Mouse (Mus musculus): ENCODE measurements around the gene Slc35e2. TPM values are rescaled to one million over a fixed set of nuclear protein-coding genes. Genes with fewer than 3 reads are reported as not detected.

Slc35e2 gene
- total and polyA plus RNA-seq, 3 experiments: 2.3 to 34.4 (median 23.3) TPM

GRCm38 (mm10) chr4:155561661-155562442 is 39.4 kb upstream of the Slc35e2 start, which contains the start of gene Nadk:
Gene Nadk (plus strand): TSS chr4:155562378.
- Histone ChIP-seq H3K36me3 (replicated peaks) (peaks cover 60% of the 10 kb centered on the region), H3K9me3 (replicated peaks) (no peaks in the 10 kb centered on the region), H3K4me3 (ENCODE audit: low read depth, low read length) (peak within 1 kb of the TSS; percentile 71), H3K4me1 (ENCODE audit: insufficient read depth, low read depth, low read length) (peaks cover 66% of the 10 kb centered on the region), H3K27me3 (ENCODE audit: insufficient read depth, low read length) (no peaks in the 10 kb centered on the region)
- DNase-seq (ENCODE audit: low spot score) (no peak), ATAC-seq (ENCODE audit: extremely low read depth, insufficient number of reproducible peaks, low FRiP score, poor library complexity, severe bottlenecking) (no peak)
- TF ChIP-seq GATA1 (IDR thresholded peaks at IDR 0.05; ENCODE audit: borderline replicate concordance, low read length) (no peak), TAL1 (conservative IDR thresholded peaks at IDR 0.05; ENCODE audit: low read depth, low read length) (no peak)

DNA sequence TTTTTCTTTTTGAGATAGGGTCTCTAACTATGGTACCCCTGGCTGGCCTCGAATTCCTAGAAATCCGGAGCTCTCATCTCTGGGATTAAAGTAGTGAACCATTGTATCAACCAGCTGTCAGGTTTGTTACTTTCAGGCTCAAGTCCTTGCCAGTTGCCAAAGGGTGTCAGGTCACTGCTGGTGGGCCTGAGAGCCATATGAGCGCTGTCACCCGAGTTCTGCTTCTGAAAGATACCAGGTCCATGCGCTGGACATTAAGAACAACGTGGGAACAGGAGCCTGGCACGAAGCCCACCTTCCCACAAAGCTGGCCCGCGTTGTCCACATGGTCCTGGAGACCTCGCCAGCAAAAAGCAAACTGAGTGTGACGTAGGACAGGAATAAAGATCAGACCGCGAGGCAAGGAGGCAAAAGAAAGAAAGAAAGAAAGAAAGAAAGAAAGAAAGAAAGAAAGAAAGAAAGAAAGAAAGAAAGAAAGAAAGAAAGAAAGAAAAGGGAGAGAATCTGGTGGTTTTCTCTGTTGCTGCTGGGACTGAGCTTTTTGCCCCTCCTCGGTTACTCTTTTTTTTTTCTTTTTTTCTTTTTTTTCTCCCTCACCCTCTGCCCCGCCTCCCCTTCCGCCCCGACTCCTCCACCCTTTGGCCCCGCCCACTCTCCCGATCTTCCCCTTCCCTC is 38.4 kb upstream of the Slc35e2 start:
- ATAC-seq (ENCODE audit: extremely low read depth, insufficient number of reproducible peaks, low FRiP score, poor library complexity, severe bottlenecking): no peak
- Histone ChIP-seq H3K9me3 (replicated peaks) (no peaks in the 10 kb centered on the region), H3K4me1 (ENCODE audit: insufficient read depth, low read depth, low read length) (peaks cover 70% of the 10 kb centered on the region), H3K4me3 (ENCODE audit: low read depth, low read length) (peak overlapping the region; percentile 71), H3K36me3 (replicated peaks) (peaks cover 60% of the 10 kb centered on the region), H3K27me3 (ENCODE audit: insufficient read depth, low read length) (no peaks in the 10 kb centered on the region)
- no peak for TF ChIP-seq TAL1 (conservative IDR thresholded peaks at IDR 0.05; ENCODE audit: low read depth, low read length)
- no peak for TF ChIP-seq GATA2 (IDR thresholded peaks at IDR 0.05; ENCODE audit: borderline replicate concordance, low read depth, low read length)
- TF ChIP-seq CTCF (IDR thresholded peaks at IDR 0.05; ENCODE audit: low read depth, low read length): no peak
- TF ChIP-seq GATA1 (IDR thresholded peaks at IDR 0.05; ENCODE audit: borderline replicate concordance, low read length): no peak
- no peak for TF ChIP-seq POLR2AphosphoS5 (IDR thresholded peaks at IDR 0.05; ENCODE audit: insufficient replicate concordance, low read depth, low read length)
- DNase-seq (ENCODE audit: low spot score): no peak

DNA sequence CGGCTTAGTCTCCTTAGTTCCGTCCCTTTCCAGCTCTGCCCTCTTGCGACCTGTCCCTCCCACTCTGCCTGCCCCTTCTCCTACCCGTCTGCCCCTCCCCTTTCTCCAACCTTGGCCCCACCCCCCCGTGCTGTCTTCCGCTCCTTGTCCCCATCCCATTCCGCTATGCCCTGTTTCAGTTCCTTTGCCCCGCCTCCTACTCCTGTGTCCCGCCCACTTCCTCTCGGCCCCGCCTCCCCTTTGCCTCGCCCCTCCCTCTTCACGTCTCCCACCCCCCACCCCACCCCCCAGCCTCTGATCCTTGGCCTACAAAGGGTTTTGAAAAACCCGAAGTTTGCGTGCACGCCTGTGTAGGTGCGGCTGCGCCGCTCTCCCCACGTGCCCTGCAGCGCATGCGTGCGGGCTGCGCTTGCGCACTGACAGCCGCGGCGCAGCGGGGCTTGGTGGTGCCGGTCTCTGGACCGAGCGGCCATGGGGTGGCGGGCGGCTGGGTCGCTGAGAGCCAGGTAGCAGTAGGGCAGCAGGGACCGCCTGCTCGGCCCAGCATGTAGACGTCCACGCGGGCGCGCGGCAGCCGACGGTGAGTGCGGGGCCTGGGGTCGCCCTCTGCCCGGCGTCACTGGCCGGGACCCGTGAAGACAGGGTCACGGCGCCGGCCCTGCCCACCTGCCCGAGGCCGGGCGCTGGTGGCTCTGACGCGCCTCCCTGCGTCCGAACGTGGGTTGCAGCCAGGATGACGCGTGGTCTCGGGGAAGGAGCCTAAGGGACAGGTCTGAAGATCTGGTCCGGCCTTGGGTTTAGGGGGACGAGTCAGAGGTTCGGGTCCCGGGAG is 37.6 kb upstream of the Slc35e2 start:
- H3K4me1 ChIP-seq (ENCODE audit: insufficient read depth, low read depth, low read length): peaks cover 68% of the 10 kb centered on the region

DNA sequence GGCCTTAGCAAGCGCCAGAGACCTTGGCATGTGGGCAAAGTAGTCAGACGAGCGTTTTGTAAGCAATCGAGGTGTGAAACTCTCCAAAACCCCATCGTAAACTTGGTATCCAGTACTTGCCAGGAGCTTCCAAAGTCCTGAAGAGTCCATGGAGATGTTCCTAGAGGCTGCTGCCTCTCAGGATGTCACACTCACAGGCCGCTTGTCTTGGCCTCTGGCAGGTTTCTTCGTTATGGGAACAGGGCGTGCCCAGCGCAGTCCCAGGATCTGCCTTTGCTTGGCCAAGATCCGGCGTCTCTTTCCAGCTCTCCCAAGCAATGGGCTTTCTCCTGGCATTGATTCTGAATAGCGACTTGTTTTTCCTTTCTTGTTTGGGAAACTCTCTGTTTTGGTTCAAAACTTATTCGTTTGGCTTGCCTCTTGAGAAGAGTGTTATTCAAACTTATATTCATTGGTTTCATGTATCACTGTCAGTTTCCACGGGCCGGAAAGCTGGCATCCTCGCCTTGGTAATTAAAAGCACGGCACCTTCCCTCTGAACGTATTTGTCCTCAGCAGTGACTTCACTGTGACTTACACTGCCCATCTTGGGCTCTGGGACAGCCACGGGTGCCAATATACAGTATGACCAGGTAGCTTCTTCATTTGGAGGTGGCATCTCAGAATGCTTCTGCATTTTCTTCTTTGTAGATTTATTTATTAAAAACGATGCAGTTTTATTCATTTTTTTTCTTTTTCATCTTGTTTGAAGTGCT is 36.7 kb upstream of the Slc35e2 start:
- DNase-seq (ENCODE audit: low spot score) (no peak), ATAC-seq (ENCODE audit: extremely low read depth, insufficient number of reproducible peaks, low FRiP score, poor library complexity, severe bottlenecking) (no peak)
- Histone ChIP-seq H3K9me3 (replicated peaks) (no peaks in the 10 kb centered on the region), H3K27me3 (ENCODE audit: insufficient read depth, low read length) (no peaks in the 10 kb centered on the region), H3K4me3 (ENCODE audit: low read depth, low read length) (peak overlapping the region; percentile 92), H3K4me1 (ENCODE audit: insufficient read depth, low read depth, low read length) (peaks cover 59% of the 10 kb centered on the region), H3K36me3 (replicated peaks) (peaks cover 52% of the 10 kb centered on the region)
- TF ChIP-seq TAL1 (conservative IDR thresholded peaks at IDR 0.05; ENCODE audit: low read depth, low read length): no peak
- TF ChIP-seq POLR2AphosphoS5 (IDR thresholded peaks at IDR 0.05; ENCODE audit: insufficient replicate concordance, low read depth, low read length): no peak
- no peak for TF ChIP-seq CTCF (IDR thresholded peaks at IDR 0.05; ENCODE audit: low read depth, low read length)
- TF ChIP-seq GATA2 (IDR thresholded peaks at IDR 0.05; ENCODE audit: borderline replicate concordance, low read depth, low read length): no peak
- TF ChIP-seq GATA1 (IDR thresholded peaks at IDR 0.05; ENCODE audit: borderline replicate concordance, low read length): no peak

More for the DNA sequence above, 37.6 kb upstream of the Slc35e2 start:
- Histone ChIP-seq H3K36me3 (replicated peaks) (peaks cover 54% of the 10 kb centered on the region), H3K9me3 (replicated peaks) (no peaks in the 10 kb centered on the region), H3K27me3 (ENCODE audit: insufficient read depth, low read length) (no peaks in the 10 kb centered on the region), H3K4me3 (ENCODE audit: low read depth, low read length) (peak overlapping the region; percentile 92)
- ATAC-seq (ENCODE audit: extremely low read depth, insufficient number of reproducible peaks, low FRiP score, poor library complexity, severe bottlenecking): peak; percentile 92
- DNase-seq (ENCODE audit: low spot score): peak; percentile 80
- no peak for TF ChIP-seq GATA2 (IDR thresholded peaks at IDR 0.05; ENCODE audit: borderline replicate concordance, low read depth, low read length)
- TF ChIP-seq POLR2AphosphoS5 (IDR thresholded peaks at IDR 0.05; ENCODE audit: insufficient replicate concordance, low read depth, low read length): no peak
- TF ChIP-seq GATA1 (IDR thresholded peaks at IDR 0.05; ENCODE audit: borderline replicate concordance, low read length): no peak
- no peak for TF ChIP-seq TAL1 (conservative IDR thresholded peaks at IDR 0.05; ENCODE audit: low read depth, low read length)
- no peak for TF ChIP-seq CTCF (IDR thresholded peaks at IDR 0.05; ENCODE audit: low read depth, low read length)

- Histone ChIP-seq H3K27me3 (ENCODE audit: insufficient read depth, low read length) (no peaks in the 10 kb centered on the region), H3K9me3 (replicated peaks) (no peaks in the 10 kb centered on the region), H3K36me3 (replicated peaks) (peaks cover 43% of the 10 kb centered on the region), H3K4me1 (ENCODE audit: insufficient read depth, low read depth, low read length) (peaks cover 51% of the 10 kb centered on the region), H3K4me3 (ENCODE audit: low read depth, low read length) (no peak overlapping the region)
- ATAC-seq (ENCODE audit: extremely low read depth, insufficient number of reproducible peaks, low FRiP score, poor library complexity, severe bottlenecking) (no peak), DNase-seq (ENCODE audit: low spot score) (no peak)
- TF ChIP-seq TAL1 (conservative IDR thresholded peaks at IDR 0.05; ENCODE audit: low read depth, low read length) (no peak), CTCF (IDR thresholded peaks at IDR 0.05; ENCODE audit: low read depth, low read length) (no peak), POLR2AphosphoS5 (IDR thresholded peaks at IDR 0.05; ENCODE audit: insufficient replicate concordance, low read depth, low read length) (no peak), GATA2 (IDR thresholded peaks at IDR 0.05; ENCODE audit: borderline replicate concordance, low read depth, low read length) (no peak), GATA1 (IDR thresholded peaks at IDR 0.05; ENCODE audit: borderline replicate concordance, low read length) (no peak)
Measured at GRCm38 (mm10) chr4:155566555-155566954, 34.7 kb upstream of the Slc35e2 start.

Measured in G1E (cell line).